ENCODE assay signal across 30 mouse cellular contexts in the genomic region with DNA sequence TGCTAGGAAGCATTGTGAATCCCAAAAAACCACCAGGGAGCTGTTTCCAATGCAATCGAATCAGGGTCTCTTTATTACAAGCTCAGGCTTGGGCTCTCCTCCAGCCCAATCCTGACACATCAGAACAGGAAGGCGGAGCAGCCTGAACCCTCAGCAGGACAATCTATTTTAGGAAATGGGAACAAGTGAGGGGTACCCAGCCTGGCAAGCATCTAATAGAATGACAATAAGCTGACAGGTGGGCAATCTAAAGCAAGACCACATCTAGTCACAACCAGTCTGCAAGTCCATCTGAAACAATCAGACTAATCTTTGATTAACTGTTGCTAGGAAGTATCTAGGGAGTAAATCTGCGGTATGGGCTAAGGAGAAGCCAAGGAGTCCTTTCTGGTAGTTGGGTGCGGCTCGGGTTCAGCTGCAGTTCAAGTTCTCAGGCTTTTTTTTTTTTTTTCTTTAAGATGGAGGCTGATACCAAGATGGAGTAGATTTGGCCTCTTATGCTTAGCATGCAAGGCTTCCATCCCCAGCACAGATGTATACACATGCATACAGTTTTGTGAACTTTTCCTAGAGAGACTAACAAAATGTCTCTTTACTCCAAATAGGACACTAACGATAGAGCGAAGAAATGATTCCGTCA. TPM values are rescaled to one million over a fixed set of nuclear protein-coding genes. Genes with fewer than 3 reads are reported as not detected.
DNase-seq lines count a peak whose midpoint lies in the region; ATAC-seq and TF ChIP-seq lines count a peak whose summit lies in the region.
"Had no signal": no experiment of that assay in that cellular context is flagged by ENCODE, and none has a peak within 500 bp of the region (broad histone marks: within the 10 kb centered on the region; RNA-seq: fewer than 3 reads in every experiment).

No protein-coding gene starts in this region.

- DNase-seq in heart, postnatal 4 days = peak; percentile 2
- DNase-seq in heart, postnatal 36 days = no peak
- DNase-seq in ES-E14 (ENCODE audit: low read depth, low spot score) (peak; percentile 86), ZHBTc4 (ENCODE audit: low read depth, low spot score) (peak; percentile 96)
- no peak for DNase-seq in hindbrain, embryonic 11.5 days (ENCODE audit: low spot score)
- DNase-seq in left cerebral cortex, postnatal 10 days (ENCODE audit: extremely low spot score in 1 of 2, low spot score in 2 of 2) = no peak
- DNase-seq: adrenal gland, adult 8-10 months; adrenal gland, postnatal 25 days; cerebellum, adult 11-12 months; cerebellum, adult 8-10 months; gastrocnemius, postnatal 10 days; heart, adult 2 months; heart, postnatal 14 days; kidney, adult 18-20 months; kidney, adult 9 months had no signal

- no peak overlapping the region for H3K4me2 ChIP-seq in hindbrain, embryonic 11.5 days (replicated peaks; ENCODE audit: low read depth, low read length)
- H3K4me2 ChIP-seq: embryonic facial prominence, embryonic 12.5 days; embryonic facial prominence, embryonic 15.5 days; forebrain, embryonic 12.5 days; forebrain, embryonic 15.5 days; heart, embryonic 13.5 days; hindbrain, embryonic 14.5 days had no signal

- intact Hi-C loops in heart, postnatal 36 days (cut with DNase I) = no loop called here
- intact Hi-C loops in left cerebral cortex, postnatal 10 days (cut with DNase I) = no loop called here

- ATAC-seq in hindbrain, embryonic 11.5 days (ENCODE audit: low FRiP score) = no peak
- ATAC-seq: activated CD4-positive, CD25-positive, alpha-beta regulatory T cell, adult 4 months; CD4-positive, CD25-positive, alpha-beta regulatory T cell, adult 4 months; forebrain, embryonic 15.5 days; hindbrain, postnatal 0 days; inflammation-experienced regulatory T-cells, adult 6 months; intestine, embryonic 16.5 days had no signal

- TF ChIP-seq CTCF in ES-Bruce4 (IDR thresholded peaks at IDR 0.05; ENCODE audit: low read depth, low read length) = no peak

- 0 out of 2 replicates have a peak, but pooled peaks have one; percentile 7 for TF ChIP-seq EP300 in ES-Bruce4 (IDR thresholded peaks at IDR 0.05; ENCODE audit: insufficient read depth, low read depth, low read length)

- in situ Hi-C loops in ES-E14 (cut with MboI; ENCODE audit: low sequenced_read_pairs in 2 of 2, unreplicated experiment in 2 of 2) = no loop called here

- H3K27me3 ChIP-seq in ES-Bruce4 (ENCODE audit: control insufficient read depth, insufficient read depth, low read length, poor library complexity, severe bottlenecking) = no peaks in the 10 kb centered on the region
- H3K27me3 ChIP-seq in hindbrain, embryonic 11.5 days (ENCODE audit: control insufficient read depth, insufficient read depth, low read length) = no peaks in the 10 kb centered on the region
- H3K27me3 ChIP-seq: embryonic facial prominence, embryonic 12.5 days; embryonic facial prominence, embryonic 15.5 days; forebrain, embryonic 12.5 days; forebrain, embryonic 15.5 days; heart, embryonic 13.5 days had no signal

- H3K36me3 ChIP-seq in ES-Bruce4 (ENCODE audit: control insufficient read depth, insufficient read depth, low read length, poor library complexity, severe bottlenecking) = no peaks in the 10 kb centered on the region
- no peaks in the 10 kb centered on the region for H3K36me3 ChIP-seq in ES-E14 (ENCODE audit: control insufficient read depth, insufficient read depth, low read length, poor library complexity, severe bottlenecking)
- H3K36me3 ChIP-seq in hindbrain, embryonic 11.5 days (ENCODE audit: control insufficient read depth, insufficient read depth, low read length) = no peaks in the 10 kb centered on the region
- H3K36me3 ChIP-seq: embryonic facial prominence, embryonic 12.5 days; embryonic facial prominence, embryonic 15.5 days; forebrain, embryonic 12.5 days; forebrain, embryonic 15.5 days; heart, embryonic 10.5 days; heart, embryonic 13.5 days; hindbrain, embryonic 10.5 days had no signal

- no peak for TF ChIP-seq POLR2A in ES-Bruce4 (IDR thresholded peaks at IDR 0.05; ENCODE audit: insufficient read depth, low read length)

- H3K27ac ChIP-seq in ES-Bruce4 (ENCODE audit: insufficient read depth, low read length) = peak overlapping the region; percentile 97
- peak overlapping the region; percentile 87 for H3K27ac ChIP-seq in ES-E14 (ENCODE audit: insufficient read depth, low read depth, low read length, poor library complexity, severe bottlenecking)
- H3K27ac ChIP-seq in hindbrain, embryonic 11.5 days (ENCODE audit: low read depth, low read length) = no peak overlapping the region
- H3K27ac ChIP-seq: embryonic facial prominence, embryonic 12.5 days; embryonic facial prominence, embryonic 15.5 days; forebrain, embryonic 12.5 days; forebrain, embryonic 15.5 days; heart, adult 2 months; heart, embryonic 10.5 days; heart, embryonic 13.5 days; hindbrain, embryonic 10.5 days; hindbrain, embryonic 14.5 days; hindbrain, postnatal 0 days had no signal

- H3K4me1 ChIP-seq in ES-Bruce4 (ENCODE audit: control insufficient read depth, insufficient read depth, low read length) = peaks cover 4% of the 10 kb centered on the region
- peaks cover 5 to 15% of the 10 kb centered on the region in 2 experiments for H3K4me1 ChIP-seq in ES-E14 (ENCODE audit: control insufficient read depth in 2 of 2, insufficient read depth in 2 of 2, low read length in 2 of 2, poor library complexity in 1 of 2)
- no peaks in the 10 kb centered on the region for H3K4me1 ChIP-seq in hindbrain, embryonic 11.5 days (replicated peaks; ENCODE audit: control insufficient read depth, insufficient read depth, low read length)
- H3K4me1 ChIP-seq: embryonic facial prominence, embryonic 12.5 days; embryonic facial prominence, embryonic 15.5 days; forebrain, embryonic 12.5 days; forebrain, embryonic 15.5 days; heart, embryonic 10.5 days; heart, embryonic 13.5 days; hindbrain, embryonic 10.5 days had no signal

- 0 out of 2 replicates have a peak overlapping the region, but pooled peaks have one; percentile 31 for H3K9ac ChIP-seq in ES-Bruce4 (ENCODE audit: low read depth, poor library complexity, severe bottlenecking)
- H3K9ac ChIP-seq in ES-E14 (ENCODE audit: insufficient read depth, low read depth, low read length, poor library complexity, severe bottlenecking) = 0 out of 2 replicates have a peak overlapping the region, but pooled peaks have one; percentile 16
- no peak overlapping the region for H3K9ac ChIP-seq in hindbrain, embryonic 11.5 days (ENCODE audit: low read depth, low read length)
- H3K9ac ChIP-seq: embryonic facial prominence, embryonic 12.5 days; embryonic facial prominence, embryonic 15.5 days; forebrain, embryonic 12.5 days; forebrain, embryonic 15.5 days; heart, embryonic 13.5 days; hindbrain, embryonic 14.5 days had no signal

- H3K4me3 ChIP-seq in ES-Bruce4 (ENCODE audit: low read depth, low read length) = no peak overlapping the region
- H3K4me3 ChIP-seq in ES-E14 (ENCODE audit: insufficient read depth in 1 of 2, low read depth in 1 of 2, low read length in 2 of 2, poor library complexity in 1 of 2, severe bottlenecking in 1 of 2) = no peak overlapping the region
- no peak overlapping the region for H3K4me3 ChIP-seq in hindbrain, embryonic 11.5 days (ENCODE audit: low read depth, low read length)
- H3K4me3 ChIP-seq: embryonic facial prominence, embryonic 12.5 days; embryonic facial prominence, embryonic 15.5 days; forebrain, embryonic 12.5 days; forebrain, embryonic 15.5 days; heart, adult 2 months; heart, embryonic 10.5 days; heart, embryonic 13.5 days; hindbrain, embryonic 10.5 days had no signal

- 87% methylated on average over 8 of the region's 8 CpGs for WGBS in hindbrain, embryonic 11.5 days

- no peaks in the 10 kb centered on the region; the same call in 1 of the 2 replicates for H3K9me3 ChIP-seq in ES-Bruce4 (replicated peaks; ENCODE audit: control insufficient read depth, insufficient read depth, low read length, poor library complexity, severe bottlenecking)
- H3K9me3 ChIP-seq in ES-E14 (ENCODE audit: control insufficient read depth, insufficient read depth, low read depth, low read length) = no peaks in the 10 kb centered on the region
- H3K9me3 ChIP-seq in hindbrain, embryonic 11.5 days (ENCODE audit: control insufficient read depth, low read length) = no peaks in the 10 kb centered on the region
- H3K9me3 ChIP-seq: embryonic facial prominence, embryonic 12.5 days; embryonic facial prominence, embryonic 15.5 days; forebrain, embryonic 15.5 days had no signal

TF ChIP-seq in ES-E14, 5 proteins besides CTCF, POLR2A, EP300 and RAD21:
- TF ChIP-seq CHD2 (IDR thresholded peaks at IDR 0.05; ENCODE audit: low read depth, low read length) (peak; percentile 81), MAFK (IDR thresholded peaks at IDR 0.05; ENCODE audit: insufficient read depth, low read depth, low read length) (peak; percentile 49; the same call in 1 of the 2 replicates), ZC3H11A (IDR thresholded peaks at IDR 0.05; ENCODE audit: borderline replicate concordance, low read depth, low read length) (no peak), ZNF384 (IDR thresholded peaks at IDR 0.05; ENCODE audit: low read depth, low read length) (peak; percentile 98)
TF ChIP-seq in ES-E14: peak in this region for 3.

RNA-seq across cellular contexts. Expression of gene Zfp414, which starts 28.9 kb away (rescaled TPM):
- 10 to 100 TPM; 25.4 to 27.5 TPM for total RNA-seq in heart, postnatal 4 days (2021)
- 10 to 100 TPM in 1 of 2 experiments, 1 to 10 TPM in 1; 9.8 to 10.6 TPM for total RNA-seq in heart, postnatal 36 days (2021)
- polyA plus RNA-seq in ES-Bruce4 (2011; ENCODE audit: insufficient read depth, insufficient read length, low read depth, missing spikeins) = 31.9 and 39.5 TPM in 2 replicates
- 13.6 and 19.8 TPM in 2 replicates for total RNA-seq in ES-E14 (2012; rRNA removed)
- 66.0 and 67.1 TPM in 2 replicates for polyA plus RNA-seq in hindbrain, embryonic 11.5 days (2014; fragmentation: Nextera tagmentation; extraction: Ambion mirVana)
- total RNA-seq in left cerebral cortex, postnatal 10 days (2021) = 10 to 100 TPM; 46.5 to 47.5 TPM

RNA-seq across cellular contexts. Expression of gene Pram1, which starts 37.9 kb away (rescaled TPM):
- total RNA-seq in heart, postnatal 4 days (2021) = not detected
- under 1 TPM in 1 of 2 experiments, not detected in 1; 0.22 TPM for total RNA-seq in heart, postnatal 36 days (2021)
- not detected in 2 replicates for polyA plus RNA-seq in ES-Bruce4 (2011; ENCODE audit: insufficient read depth, insufficient read length, low read depth, missing spikeins)
- total RNA-seq in ES-E14 (2012; rRNA removed) = 0.45 and 0.69 TPM in 2 replicates
- 0.46 and 0.71 TPM in 2 replicates for polyA plus RNA-seq in hindbrain, embryonic 11.5 days (2014; fragmentation: Nextera tagmentation; extraction: Ambion mirVana)
- total RNA-seq in left cerebral cortex, postnatal 10 days (2021) = under 1 TPM; 0.26 to 0.47 TPM
- total RNA-seq: hindbrain, postnatal 0 days had no signal
- polyA plus RNA-seq: C2C12 had no signal

RNA-seq across cellular contexts. Expression of gene Myo1f, which starts 44.4 kb away (rescaled TPM):
- total RNA-seq in heart, postnatal 4 days (2021) = 1 to 10 TPM; 1.2 to 2.3 TPM
- 1 to 10 TPM; 2.2 to 2.8 TPM for total RNA-seq in heart, postnatal 36 days (2021)
- 0.18 TPM in 1 of 2 replicates, not detected in the other for polyA plus RNA-seq in ES-Bruce4 (2011; ENCODE audit: insufficient read depth, insufficient read length, low read depth, missing spikeins)
- total RNA-seq in ES-E14 (2012; rRNA removed) = 11.9 and 13.8 TPM in 2 replicates
- polyA plus RNA-seq in hindbrain, embryonic 11.5 days (2014; fragmentation: Nextera tagmentation; extraction: Ambion mirVana) = 1.6 and 3.0 TPM in 2 replicates
- 1 to 10 TPM; 1.4 to 1.8 TPM for total RNA-seq in left cerebral cortex, postnatal 10 days (2021)
- polyA plus RNA-seq: C2C12 had no signal

Comparison
In these comparisons a context has a peak if more than half of its experiments do, and no peak if none do; other contexts are left out.
1. DNase-seq: peak in heart, postnatal 4 days (single experiment), ES-E14 (single experiment) and ZHBTc4 (single experiment); none in heart, postnatal 36 days (0 of 2), hindbrain, embryonic 11.5 days (single experiment) and left cerebral cortex, postnatal 10 days (0 of 2).